Mouse (Mus musculus) bone marrow macrophage, adult 2 months (primary cell): ENCODE data around the gene Nhp2.

Experiments used
- CTCF ChIP-seq: IDR thresholded peaks from 2 replicates; pipeline ENCODE4 v1.5.1; 2012; ENCODE audit warnings: low read depth, mild to moderate bottlenecking, low read length, moderate library complexity
- POLR2A ChIP-seq: IDR thresholded peaks from 2 replicates; pipeline ENCODE4 v1.6.1; 2012; ENCODE audit warnings: mild to moderate bottlenecking, low read depth, low read length, borderline replicate concordance

DNA sequence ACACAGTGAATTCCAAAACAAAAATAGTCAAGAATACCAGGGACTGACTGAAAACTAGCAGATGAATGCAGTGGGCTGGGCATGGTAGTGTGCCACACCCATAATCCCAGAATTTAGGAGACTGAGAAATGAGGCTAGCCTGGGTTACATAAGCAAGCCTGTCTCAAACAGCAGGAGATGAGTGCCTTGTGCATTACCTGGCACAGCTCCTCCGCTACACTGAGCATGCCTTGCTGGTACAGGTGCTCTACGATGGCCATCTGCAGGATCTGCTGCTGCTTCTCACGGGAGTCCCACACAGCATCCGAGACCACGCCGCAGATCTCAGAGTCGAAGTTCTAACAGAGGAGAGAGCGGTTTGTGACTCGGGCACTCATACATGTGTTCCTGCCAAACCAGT lies 7.9 kb downstream of the Nhp2 start:
- TF ChIP-seq CTCF (no peak), POLR2A (no peak)
